ENCODE assay signal across 13 mouse cellular contexts in genomic region chr5:142350574-142350973, GRCm38 (mm10). TPM values are rescaled to one million over a fixed set of nuclear protein-coding genes. Genes with fewer than 3 reads are reported as not detected.
DNase-seq lines count a peak whose midpoint lies in the region; ATAC-seq and TF ChIP-seq lines count a peak whose summit lies in the region.
"Had no signal": no experiment of that assay in that cellular context is flagged by ENCODE, and none has a peak within 500 bp of the region (broad histone marks: within the 10 kb centered on the region; RNA-seq: fewer than 3 reads in every experiment).

No protein-coding gene starts in this region.

- H3K27me3 ChIP-seq in lung, postnatal 0 days (replicated peaks; ENCODE audit: insufficient read depth, low read length) = no peaks in the 10 kb centered on the region
- no peaks in the 10 kb centered on the region for H3K27me3 ChIP-seq in forebrain, embryonic 10.5 days (ENCODE audit: poor library complexity, severe bottlenecking)
- no peaks in the 10 kb centered on the region for H3K27me3 ChIP-seq in hindbrain, embryonic 13.5 days
- H3K27me3 ChIP-seq: heart, embryonic 13.5 days; liver, embryonic 13.5 days had no signal

- no peak overlapping the region for H3K9ac ChIP-seq in lung, postnatal 0 days (replicated peaks; ENCODE audit: low read depth)
- H3K9ac ChIP-seq in hindbrain, embryonic 13.5 days = no peak overlapping the region
- H3K9ac ChIP-seq: heart, embryonic 13.5 days; liver, embryonic 13.5 days had no signal

- H3K27ac ChIP-seq in lung, postnatal 0 days (ENCODE audit: low read length) = no peak overlapping the region
- H3K27ac ChIP-seq in forebrain, embryonic 10.5 days = no peak overlapping the region
- H3K27ac ChIP-seq in hindbrain, embryonic 13.5 days = no peak overlapping the region
- H3K27ac ChIP-seq: heart, embryonic 13.5 days; liver, embryonic 13.5 days had no signal

- H3K4me3 ChIP-seq in lung, postnatal 0 days (ENCODE audit: low read depth, low read length) = no peak overlapping the region
- H3K4me3 ChIP-seq in forebrain, embryonic 10.5 days = no peak overlapping the region
- H3K4me3 ChIP-seq in hindbrain, embryonic 13.5 days = no peak overlapping the region
- H3K4me3 ChIP-seq: heart, embryonic 13.5 days; liver, embryonic 13.5 days had no signal

- no peak for TF ChIP-seq EP300 in lung, postnatal 0 days (IDR thresholded peaks at IDR 0.05)

- DNase-seq in adrenal gland, postnatal 36 days = peak; percentile 27 to 50
- DNase-seq in adrenal gland, postnatal 10 days = no peak
- no peak for DNase-seq in lung, postnatal 0 days (ENCODE audit: low spot score)
- no peak for DNase-seq in lung, postnatal 36 days
- DNase-seq in R1 (ENCODE audit: low read depth, low spot score) = peak; percentile 87
- DNase-seq in forebrain, embryonic 10.5 days (ENCODE audit: extremely low spot score, low spot score) = no peak
- DNase-seq: adrenal gland, adult 2 months; kidney, adult 11 months; liver, embryonic 13.5 days had no signal

- H3K4me2 ChIP-seq in lung, postnatal 0 days (replicated peaks; ENCODE audit: low read depth, low read length) = no peak overlapping the region
- H3K4me2 ChIP-seq in hindbrain, embryonic 13.5 days = no peak overlapping the region
- H3K4me2 ChIP-seq: heart, embryonic 13.5 days; liver, embryonic 13.5 days had no signal

- WGBS in lung, postnatal 0 days = 46% methylated on average over 5 of the region's 5 CpGs
- WGBS in forebrain, embryonic 10.5 days = 58% methylated on average over 5 of the region's 5 CpGs
- WGBS in hindbrain, embryonic 13.5 days = 53% methylated on average over 5 of the region's 5 CpGs

- peak; percentile 49 for TF ChIP-seq CTCF in lung, postnatal 0 days (IDR thresholded peaks at IDR 0.05)

- H3K4me1 ChIP-seq in lung, postnatal 0 days (ENCODE audit: insufficient read depth, low read depth, low read length) = no peaks in the 10 kb centered on the region
- H3K4me1 ChIP-seq in forebrain, embryonic 10.5 days = 0 out of 2 replicates have a peak, but pooled peaks cover 10% of the 10 kb centered on the region
- H3K4me1 ChIP-seq in hindbrain, embryonic 13.5 days (replicated peaks) = no peaks in the 10 kb centered on the region
- H3K4me1 ChIP-seq: heart, embryonic 13.5 days; liver, embryonic 13.5 days had no signal

- no peak for ATAC-seq in lung, postnatal 0 days
- peak; percentile 76; the same call in 1 of the 2 replicates for ATAC-seq in megakaryocyte-erythroid progenitor cell, adult 5-6 weeks (replicated peaks; ENCODE audit: low FRiP score, low TSS enrichment, poor library complexity, severe bottlenecking)
- no peak for ATAC-seq in hindbrain, embryonic 13.5 days (ENCODE audit: low FRiP score)
- ATAC-seq: forebrain, embryonic 16.5 days had no signal

- H3K36me3 ChIP-seq in lung, postnatal 0 days (ENCODE audit: insufficient read depth, low read length) = no peaks in the 10 kb centered on the region
- H3K36me3 ChIP-seq in forebrain, embryonic 10.5 days (replicated peaks) = no peaks in the 10 kb centered on the region
- H3K36me3 ChIP-seq in hindbrain, embryonic 13.5 days = no peaks in the 10 kb centered on the region
- H3K36me3 ChIP-seq: heart, embryonic 13.5 days; liver, embryonic 13.5 days had no signal

- H3K9me3 ChIP-seq in lung, postnatal 0 days (ENCODE audit: low read length) = no peaks in the 10 kb centered on the region
- no peaks in the 10 kb centered on the region; the same call in 1 of the 2 replicates for H3K9me3 ChIP-seq in forebrain, embryonic 10.5 days
- H3K9me3 ChIP-seq in hindbrain, embryonic 13.5 days = 0 out of 2 replicates have a peak, but pooled peaks cover 3% of the 10 kb centered on the region
- H3K9me3 ChIP-seq: liver, embryonic 13.5 days had no signal

RNA-seq across cellular contexts. Expression of gene Foxk1, which starts 50.7 kb away (rescaled TPM):
- total RNA-seq in adrenal gland, postnatal 36 days (2021) = 10 to 100 TPM; 21.3 to 22.3 TPM
- 10 to 100 TPM; 22.9 to 23.6 TPM for total RNA-seq in adrenal gland, postnatal 10 days (2021)
- polyA plus RNA-seq in lung, postnatal 0 days (2015; fragmentation: Nextera tagmentation; extraction: Ambion mirVana) = 4.3 and 5.1 TPM in 2 replicates
- 12.3 and 17.0 TPM in 2 replicates for total RNA-seq in megakaryocyte-erythroid progenitor cell, adult 5-6 weeks (2014; fragmentation: Nextera tagmentation)
- 6.4 and 6.8 TPM in 2 replicates for total RNA-seq in megakaryocyte-erythroid progenitor cell, adult 5-6 weeks (2017)
- 4.3 and 5.2 TPM in 2 replicates for polyA plus RNA-seq in forebrain, embryonic 10.5 days (2016; fragmentation: Nextera tagmentation; extraction: Ambion mirVana)
- polyA plus RNA-seq in hindbrain, embryonic 13.5 days (2015; fragmentation: Nextera tagmentation; extraction: Ambion mirVana) = 5.3 and 5.6 TPM in 2 replicates

Comparison
In these comparisons a context has a peak if more than half of its experiments do, and no peak if none do; other contexts are left out.
1. DNase-seq: peak in adrenal gland, postnatal 36 days (2 of 2) and R1 (single experiment); none in adrenal gland, postnatal 10 days (single experiment), lung, postnatal 0 days (single experiment), lung, postnatal 36 days (single experiment) and forebrain, embryonic 10.5 days (single experiment).